Mouse (Mus musculus): ENCODE data around the gene Sec13. TPM values are rescaled to one million over a fixed set of nuclear protein-coding genes. Genes with fewer than 3 reads are reported as not detected.

Gene Sec13
- polyA plus RNA-seq, 1 experiment from 2014 or later, result 210 TPM

- Histone ChIP-seq H3K36me3 (ENCODE audit: control insufficient read depth, insufficient read depth, low read length) (0 out of 2 replicates have a peak, but pooled peaks cover 4% of the 10 kb centered on the region), H3K4me3 (ENCODE audit: low read depth, low read length) (no peak overlapping the region), H3K27me3 (ENCODE audit: control insufficient read depth, insufficient read depth, low read length) (no peaks in the 10 kb centered on the region), H3K9me3 (ENCODE audit: control insufficient read depth, low read length) (no peaks in the 10 kb centered on the region), H3K9ac (replicated peaks; ENCODE audit: low read depth, low read length) (no peak overlapping the region), H3K4me1 (ENCODE audit: control insufficient read depth, insufficient read depth, low read length) (no peaks in the 10 kb centered on the region), H3K4me2 (ENCODE audit: low read depth, low read length) (no peak overlapping the region), H3K27ac (ENCODE audit: low read depth, low read length) (no peak overlapping the region)
- 88% methylated on average over 14 of the region's 14 CpGs for WGBS
- no peak for ATAC-seq (ENCODE audit: low read depth)
Measured at GRCm38 (mm10) chr6:113747284-113747683, 6.7 kb upstream of the Sec13 start.

DNA sequence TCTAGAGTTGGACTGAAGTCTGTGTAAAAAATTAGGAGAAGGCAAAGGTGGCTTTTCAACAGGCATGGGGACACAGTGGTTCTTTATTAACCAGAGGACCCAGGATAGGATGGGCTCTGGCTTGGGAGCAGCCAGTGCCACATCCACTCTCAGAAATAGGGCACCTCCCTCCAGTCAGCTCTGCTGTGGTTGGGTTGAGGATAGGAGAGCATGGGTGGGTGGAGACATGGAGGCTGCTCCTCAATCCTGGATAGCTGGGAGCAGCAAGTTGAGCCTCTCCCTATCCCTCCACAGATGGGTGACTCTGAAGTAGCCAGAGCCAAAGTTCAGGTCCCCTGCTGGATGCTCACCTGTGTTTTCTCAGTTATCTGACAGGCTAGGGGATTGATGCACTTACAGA, 4.6 kb upstream of the Sec13 start:
- Histone ChIP-seq H3K9ac (replicated peaks; ENCODE audit: low read depth, low read length) (no peak overlapping the region), H3K4me3 (ENCODE audit: low read depth, low read length) (no peak overlapping the region), H3K36me3 (ENCODE audit: control insufficient read depth, insufficient read depth, low read length) (0 out of 2 replicates have a peak, but pooled peaks cover 4% of the 10 kb centered on the region), H3K27me3 (ENCODE audit: control insufficient read depth, insufficient read depth, low read length) (no peaks in the 10 kb centered on the region; the same call in 1 of the 2 replicates), H3K9me3 (ENCODE audit: control insufficient read depth, low read length) (no peaks in the 10 kb centered on the region), H3K4me2 (ENCODE audit: low read depth, low read length) (no peak overlapping the region), H3K27ac (ENCODE audit: low read depth, low read length) (no peak overlapping the region), H3K4me1 (ENCODE audit: control insufficient read depth, insufficient read depth, low read length) (no peaks in the 10 kb centered on the region; the same call in 1 of the 2 replicates)
- ATAC-seq (ENCODE audit: low read depth), result no peak

DNA sequence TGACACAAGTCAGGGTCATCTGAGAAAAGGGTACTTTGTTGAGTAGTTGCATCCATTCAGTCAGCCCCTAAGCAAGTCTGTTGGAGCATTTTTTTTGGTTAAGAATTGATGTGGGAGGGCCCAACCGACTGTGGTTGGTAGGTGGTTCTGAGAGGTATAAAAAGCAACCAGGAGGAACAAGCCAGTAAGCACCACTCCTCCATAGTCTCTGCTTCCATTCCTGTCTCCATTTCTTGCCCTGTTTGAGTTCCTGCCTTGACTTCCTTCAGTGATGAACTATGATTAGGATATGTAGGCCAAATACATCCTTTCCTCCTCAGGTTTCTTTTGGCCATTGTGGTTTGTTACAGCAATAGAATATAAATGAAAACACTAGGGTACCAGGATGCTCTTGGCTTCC, 2.6 kb upstream of the Sec13 start:
- Histone ChIP-seq H3K4me1 (ENCODE audit: control insufficient read depth, insufficient read depth, low read length) (peaks cover 10% of the 10 kb centered on the region), H3K9me3 (ENCODE audit: control insufficient read depth, low read length) (no peaks in the 10 kb centered on the region), H3K4me3 (ENCODE audit: low read depth, low read length) (no peak overlapping the region), H3K27ac (ENCODE audit: low read depth, low read length) (no peak overlapping the region), H3K4me2 (ENCODE audit: low read depth, low read length) (no peak overlapping the region), H3K9ac (replicated peaks; ENCODE audit: low read depth, low read length) (no peak overlapping the region), H3K27me3 (ENCODE audit: control insufficient read depth, insufficient read depth, low read length) (no peaks in the 10 kb centered on the region; the same call in 1 of the 2 replicates), H3K36me3 (ENCODE audit: control insufficient read depth, insufficient read depth, low read length) (0 out of 2 replicates have a peak, but pooled peaks cover 4% of the 10 kb centered on the region)
- no peak for ATAC-seq (ENCODE audit: low read depth)
- WGBS, result 58% methylated on average over 1 of the region's 1 CpGs

DNA sequence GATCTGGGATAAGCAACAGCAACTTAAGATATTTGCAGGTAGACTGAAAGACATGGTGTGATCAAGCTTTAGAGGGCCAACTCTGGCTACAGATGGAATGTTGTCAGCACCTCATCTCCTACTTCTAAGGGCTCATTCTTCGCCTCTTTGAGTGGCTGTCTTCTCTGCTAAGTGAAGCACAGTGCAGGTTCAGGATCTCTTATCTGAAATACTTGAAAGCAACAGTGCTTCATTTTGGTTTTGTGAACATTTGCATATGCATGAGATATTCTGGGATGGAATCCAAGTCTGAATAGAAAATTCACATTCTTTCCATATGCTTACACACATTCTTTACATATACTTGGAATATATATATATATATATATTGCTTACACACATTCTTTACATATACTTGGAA, 1.8 kb upstream of the Sec13 start:
- Histone ChIP-seq H3K9me3 (ENCODE audit: control insufficient read depth, low read length) (no peaks in the 10 kb centered on the region), H3K27ac (ENCODE audit: low read depth, low read length) (no peak overlapping the region), H3K4me3 (ENCODE audit: low read depth, low read length) (no peak overlapping the region), H3K27me3 (ENCODE audit: control insufficient read depth, insufficient read depth, low read length) (no peaks in the 10 kb centered on the region; the same call in 1 of the 2 replicates), H3K4me2 (ENCODE audit: low read depth, low read length) (no peak overlapping the region), H3K36me3 (ENCODE audit: control insufficient read depth, insufficient read depth, low read length) (0 out of 2 replicates have a peak, but pooled peaks cover 2% of the 10 kb centered on the region), H3K9ac (replicated peaks; ENCODE audit: low read depth, low read length) (no peak overlapping the region), H3K4me1 (ENCODE audit: control insufficient read depth, insufficient read depth, low read length) (peaks cover 10% of the 10 kb centered on the region)
- WGBS, result 88% methylated on average over 1 of the region's 1 CpGs
- no peak for ATAC-seq (ENCODE audit: low read depth)

GRCm38 (mm10) chr6:113741425-113741824, 882 bp upstream of the Sec13 start:
- Histone ChIP-seq H3K9me3 (ENCODE audit: control insufficient read depth, low read length) (no peaks in the 10 kb centered on the region), H3K4me1 (ENCODE audit: control insufficient read depth, insufficient read depth, low read length) (peaks cover 10% of the 10 kb centered on the region), H3K27ac (ENCODE audit: low read depth, low read length) (no peak overlapping the region), H3K9ac (replicated peaks; ENCODE audit: low read depth, low read length) (no peak overlapping the region), H3K4me3 (ENCODE audit: low read depth, low read length) (no peak overlapping the region), H3K4me2 (ENCODE audit: low read depth, low read length) (no peak overlapping the region), H3K27me3 (ENCODE audit: control insufficient read depth, insufficient read depth, low read length) (no peaks in the 10 kb centered on the region; the same call in 1 of the 2 replicates), H3K36me3 (ENCODE audit: control insufficient read depth, insufficient read depth, low read length) (peaks cover 1% of the 10 kb centered on the region)
- 64% methylated on average over 2 of the region's 2 CpGs for WGBS
- ATAC-seq (ENCODE audit: low read depth), result no peak

GRCm38 (mm10) chr6:113737318-113738046, 3.1 kb downstream of the Sec13 start:
- Histone ChIP-seq H3K36me3 (ENCODE audit: control insufficient read depth, insufficient read depth, low read length) (peaks cover 32% of the 10 kb centered on the region), H3K4me2 (ENCODE audit: low read depth, low read length) (no peak overlapping the region), H3K4me1 (ENCODE audit: control insufficient read depth, insufficient read depth, low read length) (peaks cover 10% of the 10 kb centered on the region), H3K27me3 (ENCODE audit: control insufficient read depth, insufficient read depth, low read length) (no peaks in the 10 kb centered on the region; the same call in 1 of the 2 replicates), H3K9ac (replicated peaks; ENCODE audit: low read depth, low read length) (no peak overlapping the region), H3K4me3 (ENCODE audit: low read depth, low read length) (no peak overlapping the region), H3K9me3 (ENCODE audit: control insufficient read depth, low read length) (no peaks in the 10 kb centered on the region), H3K27ac (ENCODE audit: low read depth, low read length) (no peak overlapping the region)
- no peak for ATAC-seq (ENCODE audit: low read depth)
- whole genome bisulfite sequencing, result 95% methylated on average over 9 of the region's 9 CpGs

GRCm38 (mm10) chr6:113731296-113731695, 9.2 kb downstream of the Sec13 start:
- no peak overlapping the region for H3K4me3 ChIP-seq (ENCODE audit: low read depth, low read length)
- H3K4me2 ChIP-seq (ENCODE audit: low read depth, low read length), result no peak overlapping the region
- no peaks in the 10 kb centered on the region for H3K9me3 ChIP-seq (ENCODE audit: control insufficient read depth, low read length)
- WGBS, result 97% methylated on average over 3 of the region's 3 CpGs
- peaks cover 82% of the 10 kb centered on the region for H3K36me3 ChIP-seq (ENCODE audit: control insufficient read depth, insufficient read depth, low read length)
- no peaks in the 10 kb centered on the region for H3K27me3 ChIP-seq (ENCODE audit: control insufficient read depth, insufficient read depth, low read length)
- no peak for ATAC-seq (ENCODE audit: low read depth)
- H3K27ac ChIP-seq (ENCODE audit: low read depth, low read length), result no peak overlapping the region
- no peaks in the 10 kb centered on the region for H3K4me1 ChIP-seq (ENCODE audit: control insufficient read depth, insufficient read depth, low read length)
- H3K9ac ChIP-seq (replicated peaks; ENCODE audit: low read depth, low read length), result no peak overlapping the region

- Histone ChIP-seq H3K9me3 (ENCODE audit: control insufficient read depth, low read length) (no peaks in the 10 kb centered on the region), H3K4me2 (ENCODE audit: low read depth, low read length) (no peak overlapping the region), H3K9ac (replicated peaks; ENCODE audit: low read depth, low read length) (no peak overlapping the region), H3K4me3 (ENCODE audit: low read depth, low read length) (no peak overlapping the region), H3K36me3 (ENCODE audit: control insufficient read depth, insufficient read depth, low read length) (peaks cover 62% of the 10 kb centered on the region), H3K4me1 (ENCODE audit: control insufficient read depth, insufficient read depth, low read length) (no peaks in the 10 kb centered on the region), H3K27me3 (ENCODE audit: control insufficient read depth, insufficient read depth, low read length) (no peaks in the 10 kb centered on the region), H3K27ac (ENCODE audit: low read depth, low read length) (no peak overlapping the region)
- no peak for ATAC-seq (ENCODE audit: low read depth)
- WGBS, result 93% methylated on average over 7 of the region's 7 CpGs
Measured at GRCm38 (mm10) chr6:113728181-113728580, 12.4 kb downstream of the Sec13 start.

DNA sequence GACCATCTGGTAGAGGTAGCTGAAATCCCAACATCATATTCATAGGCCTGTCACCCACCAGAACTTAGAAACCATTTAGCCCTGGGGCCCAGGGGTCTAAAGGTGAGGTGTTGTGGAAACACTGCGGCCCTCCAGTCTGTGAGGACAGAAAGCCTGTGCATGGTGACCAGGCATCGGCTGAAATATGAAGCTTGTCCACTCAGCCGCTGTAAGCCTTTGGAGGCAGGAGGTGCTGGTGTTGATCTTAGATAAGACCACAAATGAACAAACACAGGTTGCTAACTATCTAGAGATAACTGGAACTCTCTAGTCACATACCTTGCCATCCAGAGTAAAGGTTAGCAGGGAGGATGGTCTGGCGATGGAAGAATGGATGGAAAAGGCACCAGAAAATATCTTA, 19.5 kb downstream of the Sec13 start:
- H3K4me2 ChIP-seq (ENCODE audit: low read depth, low read length), result no peak overlapping the region
- no peak for ATAC-seq (ENCODE audit: low read depth)
- H3K4me1 ChIP-seq (ENCODE audit: control insufficient read depth, insufficient read depth, low read length), result no peaks in the 10 kb centered on the region
- no peak overlapping the region for H3K27ac ChIP-seq (ENCODE audit: low read depth, low read length)
- no peaks in the 10 kb centered on the region for H3K9me3 ChIP-seq (ENCODE audit: control insufficient read depth, low read length)
- H3K4me3 ChIP-seq (ENCODE audit: low read depth, low read length), result no peak overlapping the region
- WGBS, result 98% methylated on average over 4 of the region's 4 CpGs
- H3K36me3 ChIP-seq (ENCODE audit: control insufficient read depth, insufficient read depth, low read length), result peaks cover 30% of the 10 kb centered on the region
- H3K9ac ChIP-seq (replicated peaks; ENCODE audit: low read depth, low read length), result no peak overlapping the region
- no peaks in the 10 kb centered on the region for H3K27me3 ChIP-seq (ENCODE audit: control insufficient read depth, insufficient read depth, low read length)
